Mouse (Mus musculus) bone marrow, adult 2 months (tissue): Measurements from ENCODE around the gene Gdpd5. TPM values are rescaled to one million over a fixed set of nuclear protein-coding genes. Genes with fewer than 3 reads are reported as not detected.
"Not testable (repeated sequence)": the region's sequence is repeated elsewhere in the genome, so short reads cannot be mapped to it uniquely, and the experiment has no call there.

Source experiments
- H3K27ac ChIP-seq: fragments of 200-500 bp; 2 replicates; pipeline ENCODE4 v1.5.1; 2012; ENCODE audit warnings: low read depth, mild to moderate bottlenecking, control low read depth, inconsistent platforms, low read length; ENCODE audit not compliant: control insufficient read depth, poor library complexity, insufficient read depth
- H3K4me1 ChIP-seq: fragments of 200-500 bp; 2 replicates; pipeline ENCODE4 v1.6.1; 2011; ENCODE audit warnings: low read length; ENCODE audit not compliant: control insufficient read depth, insufficient read depth
- H3K4me3 ChIP-seq: fragments of 200-500 bp; replicated peaks from 2 replicates; pipeline ENCODE3; 2011; ENCODE audit warnings: mild to moderate bottlenecking, low read depth, low read length, control low read depth; ENCODE audit not compliant: control insufficient read depth
- CTCF ChIP-seq: fragments of 200-500 bp; IDR thresholded peaks from 2 replicates; pipeline ENCODE4 v1.5.1; 2011; ENCODE audit warnings: low read length, control low read depth; ENCODE audit not compliant: control insufficient read depth, insufficient read depth
- POLR2A ChIP-seq: fragments of 200-500 bp; IDR thresholded peaks from 2 replicates; pipeline ENCODE4 v1.6.1; 2011; ENCODE audit warnings: low read depth, mild to moderate bottlenecking, control low read depth, low read length, borderline replicate concordance; ENCODE audit not compliant: control insufficient read depth
- WGBS: fragments of 180-500 bp; shearing (Covaris S2); methylation state at CpG from one replicate; pipeline ENCODE4 v1.1.7; 2018; 5-methylcytosine and 5-hydroxymethylcytosine counted together
- polyA plus RNA-seq: library from polyadenylated mRNA; stranded (reverse); fragments of >200 nt; gene quantifications from 2 replicates; pipeline ENCODE4 v1.2.4, GENCODE M21; 2011; ENCODE audit warnings: low replicate concordance; ENCODE audit not compliant: missing spikeins, insufficient read depth, insufficient read length

Gene Gdpd5
- polyA plus RNA-seq, 1 experiment, result 1.5 TPM

- WGBS, result 8% methylated on average over 8 of the region's 8 CpGs
- no peak overlapping the region for H3K27ac ChIP-seq
- no peak overlapping the region for H3K4me3 ChIP-seq
- no peaks in the 10 kb centered on the region for H3K4me1 ChIP-seq
- TF ChIP-seq POLR2A (no peak), CTCF (peak; percentile 97)
Observed at GRCm38 (mm10) chr7:99500201-99500600, 119.0 kb downstream of the Gdpd5 start.

GRCm38 (mm10) chr7:99500655-99501054, 119.4 kb downstream of the Gdpd5 start:
- WGBS, result 64% methylated on average over 5 of the region's 5 CpGs

GRCm38 (mm10) chr7:99501148-99501547, 119.9 kb downstream of the Gdpd5 start:
- H3K4me3 ChIP-seq, result no peak overlapping the region
- 63% methylated on average over 1 of the region's 1 CpGs for WGBS

More at GRCm38 (mm10) chr7:99500655-99501054, 119.4 kb downstream of the Gdpd5 start:
- Histone ChIP-seq H3K4me1 (no peaks in the 10 kb centered on the region), H3K4me3 (no peak overlapping the region), H3K27ac (no peak overlapping the region)
- TF ChIP-seq POLR2A (no peak), CTCF (no peak)

GRCm38 (mm10) chr7:99504556-99504955, 123.3 kb downstream of the Gdpd5 start:
- no peaks in the 10 kb centered on the region for H3K4me1 ChIP-seq
- no peak overlapping the region for H3K4me3 ChIP-seq
- no peak overlapping the region for H3K27ac ChIP-seq
- TF ChIP-seq CTCF, result no peak
- TF ChIP-seq POLR2A, result no peak

More at GRCm38 (mm10) chr7:99501148-99501547, 119.9 kb downstream of the Gdpd5 start:
- Histone ChIP-seq H3K27ac (no peak overlapping the region), H3K4me1 (no peaks in the 10 kb centered on the region)
- TF ChIP-seq POLR2A (no peak), CTCF (no peak)

- H3K27ac ChIP-seq, H3K4me3 ChIP-seq, H3K4me1 ChIP-seq: not testable (repeated sequence)
- 3% methylated on average over 2 of the region's 2 CpGs for WGBS
Observed at GRCm38 (mm10) chr7:99508187-99508586, 127.0 kb downstream of the Gdpd5 start.

GRCm38 (mm10) chr7:99510087-99510501, 128.9 kb downstream of the Gdpd5 start:
- Histone ChIP-seq H3K4me1 (no peaks in the 10 kb centered on the region), H3K4me3 (no peak overlapping the region), H3K27ac (no peak overlapping the region)
- no peak for TF ChIP-seq CTCF
- TF ChIP-seq POLR2A, result no peak
- 29% methylated on average over 8 of the region's 8 CpGs for WGBS

Other genes with a start within 250 kb of the Gdpd5 start
- gene Uvrag, start 240.3 kb upstream of the Gdpd5 start, polyA plus RNA-seq, result 10.5 and 38.2 TPM in 2 replicates
- 3.8 and 10.9 TPM in 2 replicates for gene Dgat2, start 198.7 kb upstream of the Gdpd5 start, polyA plus RNA-seq
- gene Mogat2, start 142.8 kb upstream of the Gdpd5 start, polyA plus RNA-seq, result 1.1 and 5.9 TPM in 2 replicates
- gene Map6, start 114.0 kb upstream of the Gdpd5 start, polyA plus RNA-seq, result 1.7 TPM in 1 of 2 replicates, not detected in the other
- gene Serpinh1, start 28.2 kb upstream of the Gdpd5 start, polyA plus RNA-seq, result 12.1 and 47.9 TPM in 2 replicates
- gene Klhl35, start 84.6 kb downstream of the Gdpd5 start, polyA plus RNA-seq, result 0.83 TPM in 1 of 2 replicates, not detected in the other
- gene Rps3, start 102.3 kb downstream of the Gdpd5 start, polyA plus RNA-seq, result 490 and 757 TPM in 2 replicates
- gene Arrb1, start 154.1 kb downstream of the Gdpd5 start, polyA plus RNA-seq, result 80.4 and 89.7 TPM in 2 replicates
- gene Tpbgl, start 245.7 kb downstream of the Gdpd5 start, polyA plus RNA-seq, result not detected in 2 replicates